Mouse (Mus musculus) cortical plate, adult 2 months (tissue): ENCODE results near the gene Mrtfa. TPM values are rescaled to one million over a fixed set of nuclear protein-coding genes. Genes with fewer than 3 reads are reported as not detected.

Experiments used
- H3K27ac ChIP-seq: fragments of 200-500 bp; 2 replicates; pipeline ENCODE4 v1.5.1; 2012; ENCODE audit warnings: low read length, control low read depth, inconsistent platforms; ENCODE audit not compliant: insufficient read depth
- H3K4me1 ChIP-seq: fragments of 200-500 bp; 2 replicates; pipeline ENCODE4 v1.6.1; 2011; ENCODE audit warnings: low read length; ENCODE audit not compliant: control insufficient read depth, insufficient read depth
- H3K4me3 ChIP-seq: fragments of 200-500 bp; 2 replicates; pipeline ENCODE4 v1.5.1; 2011; ENCODE audit warnings: mild to moderate bottlenecking, low read length, control low read depth; ENCODE audit not compliant: insufficient read depth
- CTCF ChIP-seq: fragments of 200-500 bp; IDR thresholded peaks from 2 replicates; pipeline ENCODE4 v1.5.1; 2011; ENCODE audit warnings: mild to moderate bottlenecking, control low read depth, low read length; ENCODE audit not compliant: insufficient read depth; ENCODE audit errors: extremely low read depth
- POLR2A ChIP-seq: fragments of 200-500 bp; IDR thresholded peaks from 2 replicates; pipeline ENCODE4 v1.6.1; 2011; ENCODE audit warnings: mild to moderate bottlenecking, low read length, control low read depth; ENCODE audit not compliant: insufficient read depth; ENCODE audit errors: extremely low read depth
- polyA plus RNA-seq: library from polyadenylated mRNA; depleted of rRNA; stranded (reverse); fragments of >200 nt; gene quantifications from 2 replicates; pipeline ENCODE4 v1.2.3, GENCODE M21; 2012

Mrtfa gene
- polyA plus RNA-seq, 1 experiment, result 30.9 TPM

DNA sequence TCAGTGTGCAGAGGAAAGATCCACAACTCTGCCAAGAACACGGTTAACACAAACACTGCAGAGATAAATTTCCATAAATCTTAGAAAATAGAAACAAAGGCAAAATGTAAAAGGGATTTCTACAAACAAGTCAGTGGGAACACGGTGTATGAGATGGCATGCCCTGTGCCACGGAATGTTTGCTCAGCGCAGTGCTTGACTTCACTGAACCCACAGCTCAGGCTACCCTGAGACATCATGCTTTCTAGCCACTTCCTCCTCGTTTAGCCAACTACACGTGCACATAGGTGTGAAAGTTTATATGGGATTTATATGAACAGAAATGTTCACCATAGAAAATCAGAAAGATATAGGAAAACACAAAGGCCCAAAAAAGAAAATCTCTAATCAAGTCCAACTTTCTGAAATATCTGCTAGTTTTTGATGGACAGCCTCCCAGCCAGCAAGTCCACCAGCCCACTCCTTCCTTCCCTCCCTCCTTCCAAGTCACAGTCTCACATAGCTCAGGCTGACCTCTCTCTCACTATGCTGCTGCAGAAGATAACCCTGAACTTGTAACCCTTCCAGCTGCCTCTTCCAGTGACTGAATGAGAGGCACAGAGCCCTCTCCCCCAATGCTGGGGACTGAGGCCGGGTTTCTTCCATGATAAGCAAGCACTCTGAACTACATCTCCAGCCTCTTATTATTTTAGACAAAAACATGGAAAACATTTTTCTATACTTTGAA is 94.1 kb downstream of the Mrtfa start:
- Histone ChIP-seq H3K4me3 (no peak overlapping the region), H3K27ac (no peak overlapping the region), H3K4me1 (peaks cover 9% of the 10 kb centered on the region)
- TF ChIP-seq CTCF (no peak), POLR2A (no peak)

DNA sequence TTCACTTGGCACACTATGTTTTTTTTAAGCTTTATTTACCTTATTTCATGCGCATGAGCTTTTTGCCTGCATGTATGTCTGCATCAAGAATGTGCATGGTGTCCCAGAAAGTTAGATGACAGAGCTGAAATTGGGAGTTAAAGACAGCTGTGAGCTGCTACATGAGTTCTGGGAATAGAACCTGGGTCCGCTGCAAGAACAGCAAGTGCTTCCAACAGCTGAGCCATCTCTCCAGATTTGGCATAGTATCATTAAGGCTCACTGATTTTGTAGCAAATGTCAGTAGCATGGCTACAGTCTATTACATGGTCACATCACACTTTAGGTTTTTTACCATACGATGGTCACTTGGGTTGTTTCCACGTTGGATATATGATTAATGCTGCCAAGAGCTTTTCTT is 97.5 kb downstream of the Mrtfa start:
- Histone ChIP-seq H3K4me3 (no peak overlapping the region), H3K27ac (no peak overlapping the region), H3K4me1 (peaks cover 7% of the 10 kb centered on the region)
- TF ChIP-seq CTCF, result no peak

DNA sequence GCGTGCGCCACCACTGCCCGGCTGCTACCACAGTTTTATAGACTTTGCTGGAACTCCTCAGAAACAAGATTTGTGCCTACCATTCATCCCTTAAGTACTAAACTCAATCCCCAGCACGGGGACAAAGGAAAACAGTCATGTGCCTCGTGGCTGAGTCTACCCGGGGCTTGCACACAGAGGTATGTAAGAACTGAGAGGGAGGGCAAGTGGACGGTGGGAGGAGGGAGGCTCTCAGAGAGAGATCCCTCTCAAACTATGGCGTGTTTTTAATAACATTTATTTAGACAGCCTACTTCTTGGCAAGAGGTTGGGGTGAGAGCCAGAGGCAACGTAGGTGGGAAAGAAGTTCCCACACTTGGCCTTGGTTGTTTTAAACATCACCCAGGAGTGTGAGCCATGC is 98.8 kb downstream of the Mrtfa start:
- TF ChIP-seq CTCF (no peak), POLR2A (no peak)
- peaks cover 7% of the 10 kb centered on the region for H3K4me1 ChIP-seq
- no peak overlapping the region for H3K27ac ChIP-seq
- no peak overlapping the region for H3K4me3 ChIP-seq

DNA sequence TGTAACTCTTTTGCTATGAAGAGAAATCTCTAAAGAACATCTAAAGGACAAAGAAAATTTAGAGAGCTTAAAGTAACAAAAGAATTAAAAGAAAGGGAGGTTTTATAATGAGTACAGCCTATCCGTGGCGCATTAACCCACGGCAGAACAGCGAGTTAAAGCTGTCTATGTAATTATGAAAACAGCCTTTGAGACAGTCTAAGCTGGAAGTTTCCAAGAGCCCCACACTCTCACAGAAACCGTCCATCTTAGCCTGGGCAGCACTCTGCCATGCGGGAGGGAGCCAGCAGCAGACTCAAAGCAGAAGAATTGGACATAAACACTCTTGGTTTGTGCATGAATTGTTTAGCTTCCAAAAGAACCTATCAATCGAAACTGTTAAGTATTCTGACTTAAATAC is 103.0 kb downstream of the Mrtfa start:
- Histone ChIP-seq H3K4me1 (peaks cover 5% of the 10 kb centered on the region; the same call in 1 of the 2 replicates), H3K4me3 (no peak overlapping the region), H3K27ac (no peak overlapping the region)
- no peak for TF ChIP-seq CTCF
- TF ChIP-seq POLR2A, result no peak

DNA sequence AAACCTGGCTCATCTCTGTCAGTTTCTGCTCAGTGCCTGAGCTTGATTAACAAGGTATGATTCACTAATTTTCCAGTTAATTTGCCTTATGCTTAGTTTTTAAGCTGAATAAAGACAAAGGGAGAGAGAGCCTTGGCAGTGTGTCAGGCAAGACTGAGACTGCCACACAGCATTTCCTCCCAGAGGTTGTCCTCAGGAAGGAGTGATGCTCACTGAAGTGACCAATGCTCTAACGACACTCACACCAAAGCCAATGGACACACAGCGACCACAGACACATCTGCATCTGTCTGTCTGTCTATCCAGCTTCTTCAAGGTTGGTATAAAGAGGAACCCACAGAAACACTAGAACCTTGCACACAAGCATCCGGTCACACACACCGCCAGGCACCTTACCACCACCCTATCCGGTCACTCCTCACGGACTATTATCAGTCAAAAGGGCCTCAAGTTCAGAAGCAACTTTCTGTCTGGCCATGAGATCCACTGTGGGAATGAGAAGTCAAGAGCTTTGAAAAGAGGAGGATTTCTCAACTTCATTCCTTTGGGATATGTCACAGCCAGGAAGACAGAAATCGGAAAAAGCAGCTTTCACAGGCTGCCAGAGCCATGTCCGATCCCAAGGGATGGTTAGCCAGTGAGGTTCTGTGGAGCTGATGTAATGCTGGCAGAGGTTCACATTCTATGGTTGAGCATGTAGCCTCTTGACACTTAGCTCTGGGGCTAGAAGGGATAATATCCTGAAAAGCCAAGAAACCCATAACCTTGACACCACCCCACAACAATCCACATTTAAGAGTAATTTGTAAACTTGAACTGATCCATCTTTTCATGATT is 103.7 kb downstream of the Mrtfa start:
- no peak overlapping the region for H3K27ac ChIP-seq
- no peak overlapping the region for H3K4me3 ChIP-seq
- TF ChIP-seq POLR2A, result no peak
- TF ChIP-seq CTCF, result no peak
- peaks cover 5% of the 10 kb centered on the region; the same call in 1 of the 2 replicates for H3K4me1 ChIP-seq

DNA sequence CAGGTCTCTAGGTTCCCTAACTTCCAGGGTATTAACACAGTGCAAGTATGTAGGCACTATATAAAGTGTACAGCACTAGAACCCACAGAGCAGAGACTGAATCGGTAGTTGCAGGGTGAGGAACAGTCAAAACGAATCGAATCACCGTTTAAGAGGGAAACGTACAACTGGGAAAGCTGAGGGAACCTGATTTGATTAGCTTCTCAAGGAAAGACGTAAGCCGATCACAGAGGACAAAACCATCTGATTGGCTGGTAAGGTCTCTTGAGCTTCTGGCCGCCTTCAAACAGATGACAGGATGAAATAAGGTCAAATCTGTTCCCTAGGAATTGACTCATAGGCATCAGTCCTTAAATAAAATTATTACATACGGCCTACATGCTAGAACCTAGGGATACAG is 106.7 kb downstream of the Mrtfa start:
- Histone ChIP-seq H3K4me3 (no peak overlapping the region), H3K4me1 (peaks cover 5% of the 10 kb centered on the region; the same call in 1 of the 2 replicates), H3K27ac (no peak overlapping the region)
- TF ChIP-seq CTCF, result no peak
- TF ChIP-seq POLR2A, result no peak

DNA sequence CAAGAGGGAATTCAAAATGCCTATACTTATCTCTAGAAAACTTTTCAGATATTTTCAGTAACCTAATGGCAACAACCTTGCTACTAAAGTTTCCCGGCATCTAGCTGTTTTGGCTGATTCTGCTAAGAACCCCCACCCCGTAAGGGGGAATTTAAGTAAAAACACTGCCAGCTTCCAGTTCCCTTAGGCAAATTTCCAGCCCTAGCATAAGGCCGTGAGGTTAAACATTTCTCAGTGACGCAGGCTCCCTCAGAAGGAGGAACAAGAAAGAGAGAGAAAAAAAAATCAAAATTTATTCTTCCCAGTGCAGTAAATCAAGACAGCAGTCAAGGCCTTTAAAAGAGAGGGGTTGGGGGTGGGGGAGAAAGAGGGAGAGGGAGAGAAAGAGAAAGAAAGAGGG is 107.3 kb downstream of the Mrtfa start:
- TF ChIP-seq POLR2A, result no peak
- no peak overlapping the region for H3K4me3 ChIP-seq
- peaks cover 5% of the 10 kb centered on the region; the same call in 1 of the 2 replicates for H3K4me1 ChIP-seq
- no peak overlapping the region for H3K27ac ChIP-seq

DNA sequence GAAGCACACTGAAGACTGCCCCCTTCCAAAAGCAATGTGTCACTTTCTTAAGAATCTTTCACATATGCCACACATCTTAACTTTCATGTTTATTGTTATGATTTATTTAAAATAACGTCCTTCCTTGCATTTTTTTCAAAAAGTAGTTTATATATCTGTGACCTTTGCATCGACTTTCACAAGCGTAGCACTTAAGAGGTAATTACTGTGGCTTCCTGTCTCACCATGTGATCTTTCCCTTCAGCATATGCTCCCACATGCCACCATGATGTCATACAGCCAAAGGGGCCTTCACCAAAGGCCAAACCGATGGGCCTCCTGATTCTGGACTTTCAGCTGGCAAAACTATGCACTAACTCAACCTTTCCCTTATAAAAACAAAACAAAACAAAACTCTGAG is 109.3 kb downstream of the Mrtfa start:
- TF ChIP-seq POLR2A, result no peak
- no peak for TF ChIP-seq CTCF
- no peak overlapping the region for H3K27ac ChIP-seq
- H3K4me1 ChIP-seq, result peaks cover 1% of the 10 kb centered on the region; the same call in 1 of the 2 replicates
- no peak overlapping the region for H3K4me3 ChIP-seq

DNA sequence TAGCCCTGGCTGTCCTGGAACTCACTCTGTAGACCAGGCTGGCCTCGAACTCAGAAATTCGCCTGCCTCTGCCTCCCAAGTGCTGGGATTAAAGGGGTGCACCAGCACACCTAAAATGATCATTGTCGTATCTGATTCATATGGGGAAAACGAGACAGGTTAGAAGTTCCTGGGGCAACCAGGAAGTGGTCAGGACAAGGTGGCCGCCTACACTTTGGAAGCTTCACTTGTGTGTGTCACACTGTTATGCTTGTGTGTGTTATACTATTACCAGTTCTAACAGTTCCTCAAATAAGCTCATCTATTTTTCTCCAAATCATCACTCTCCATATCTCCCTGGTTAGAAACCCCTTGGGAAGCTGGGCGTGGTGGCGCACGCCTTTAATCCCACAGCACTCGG is 110.2 kb downstream of the Mrtfa start:
- TF ChIP-seq POLR2A (no peak), CTCF (no peak)
- Histone ChIP-seq H3K4me1 (peaks cover 1% of the 10 kb centered on the region; the same call in 1 of the 2 replicates), H3K4me3 (no peak overlapping the region), H3K27ac (no peak overlapping the region)

DNA sequence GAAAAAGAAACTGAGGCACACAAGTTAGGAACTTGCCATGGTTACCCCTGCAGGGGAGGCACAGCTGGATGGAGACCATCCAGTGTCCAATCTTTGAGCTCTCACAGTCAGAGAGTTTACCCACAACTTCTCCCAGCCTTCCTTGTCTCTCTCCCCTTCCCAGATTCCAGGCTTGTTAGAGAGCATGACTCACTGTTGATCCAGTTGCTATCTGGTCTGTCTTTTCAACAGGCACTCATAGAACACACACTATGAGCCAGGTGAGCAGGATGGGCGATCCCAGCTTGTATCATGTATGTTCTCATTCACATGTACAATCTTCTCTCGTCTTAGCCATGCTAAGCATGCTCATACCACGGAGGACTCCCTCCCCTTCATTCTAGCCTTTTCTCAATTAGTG is 111.3 kb downstream of the Mrtfa start:
- Histone ChIP-seq H3K27ac (no peak overlapping the region), H3K4me1 (peaks cover 1% of the 10 kb centered on the region; the same call in 1 of the 2 replicates), H3K4me3 (no peak overlapping the region)
- TF ChIP-seq POLR2A, result no peak
- no peak for TF ChIP-seq CTCF
